Mouse (Mus musculus) CD8-positive naive resting alpha-beta T cell, adult 2 months (primary cell): ENCODE results near the gene Rapgef5.

Experiments
- DNase-seq, 2 experiments: peaks; one replicate each; pipeline ENCODE4 v3.0.0; 2022; ENCODE audit warnings: low read depth in 2 of 2, low spot score in 2 of 2

Rapgef5 gene

GRCm38 (mm10) chr12:117528509-117529145 is 12.3 kb downstream of the Rapgef5 start:
- no peak for DNase-seq

- DNase-seq, result no peak
These were observed 14.8 kb downstream of the Rapgef5 start for GRCm38 (mm10) chr12:117531106-117531505.

- no peak for DNase-seq
These were observed 17.2 kb downstream of the Rapgef5 start for GRCm38 (mm10) chr12:117533176-117534086.

- DNase-seq, result no peak
These were observed 17.9 kb downstream of the Rapgef5 start for GRCm38 (mm10) chr12:117534087-117534751.

GRCm38 (mm10) chr12:117540352-117540751 is 24.1 kb downstream of the Rapgef5 start:
- DNase-seq, result no peak

GRCm38 (mm10) chr12:117545277-117545676 is 29.0 kb downstream of the Rapgef5 start:
- no peak for DNase-seq

GRCm38 (mm10) chr12:117553353-117553752 is 37.1 kb downstream of the Rapgef5 start:
- DNase-seq, result no peak

- no peak for DNase-seq
These were observed 38.4 kb downstream of the Rapgef5 start for GRCm38 (mm10) chr12:117554612-117555063.

- DNase-seq, result no peak
These were observed 44.2 kb downstream of the Rapgef5 start for GRCm38 (mm10) chr12:117560450-117560849.

GRCm38 (mm10) chr12:117561411-117562059 is 45.3 kb downstream of the Rapgef5 start:
- DNase-seq, result no peak

- DNase-seq, result no peak
These were observed 45.8 kb downstream of the Rapgef5 start for GRCm38 (mm10) chr12:117562085-117562484.

- DNase-seq, result no peak
These were observed 47.6 kb downstream of the Rapgef5 start for GRCm38 (mm10) chr12:117563859-117564258.

- no peak for DNase-seq
These were observed 50.0 kb downstream of the Rapgef5 start for GRCm38 (mm10) chr12:117566298-117566697.

GRCm38 (mm10) chr12:117569671-117570070 is 53.4 kb downstream of the Rapgef5 start:
- DNase-seq, result no peak

- DNase-seq, result no peak
These were observed 68.0 kb downstream of the Rapgef5 start for GRCm38 (mm10) chr12:117584256-117584655.

GRCm38 (mm10) chr12:117585390-117585789 is 69.1 kb downstream of the Rapgef5 start:
- DNase-seq, result no peak

GRCm38 (mm10) chr12:117586124-117586523 is 69.8 kb downstream of the Rapgef5 start:
- peak; percentile 3 to 17 for DNase-seq

GRCm38 (mm10) chr12:117589186-117589585 is 72.9 kb downstream of the Rapgef5 start:
- no peak for DNase-seq

- DNase-seq, result no peak
These were observed 75.7 kb downstream of the Rapgef5 start for GRCm38 (mm10) chr12:117592019-117592418.

GRCm38 (mm10) chr12:117592583-117592982 is 76.3 kb downstream of the Rapgef5 start:
- DNase-seq, result no peak

- no peak for DNase-seq
These were observed 78.9 kb downstream of the Rapgef5 start for GRCm38 (mm10) chr12:117595179-117595578.
